Mouse (Mus musculus): Measurements from ENCODE around the gene Dkc1. TPM values are rescaled to one million over a fixed set of nuclear protein-coding genes. Genes with fewer than 3 reads are reported as not detected.
A peak's percentile ranks its signal among the peaks of the same experiment; 100 is the strongest.
"Not testable (repeated sequence)": the region's sequence is repeated elsewhere in the genome, so short reads cannot be mapped to it uniquely, and the experiment has no call there.

The Dkc1 gene
- polyA plus RNA-seq, 1 experiment from 2014 or later, result 46.7 TPM

- ATAC-seq (peak; percentile 94), DNase-seq (peak; percentile 89)
- H3K9ac ChIP-seq (replicated peaks), result peak within 1 kb of the TSS; percentile 79
- H3K4me1 ChIP-seq (ENCODE audit: insufficient read depth), result 0 out of 2 replicates have a peak, but pooled peaks cover 3% of the 10 kb centered on the region
- WGBS (ENCODE audit: insufficient replicate concordance), result 11% methylated on average over 35 of the region's 36 CpGs
- H3K4me2 ChIP-seq (ENCODE audit: low read depth, low read length), result peak within 1 kb of the TSS; percentile 69
- no peaks in the 10 kb centered on the region for H3K9me3 ChIP-seq (ENCODE audit: low read length)
- H3K27me3 ChIP-seq (ENCODE audit: insufficient read depth, low read length), result no peaks in the 10 kb centered on the region
- peaks cover 4% of the 10 kb centered on the region for H3K36me3 ChIP-seq (replicated peaks; ENCODE audit: insufficient read depth, low read length)
- peak within 1 kb of the TSS; percentile 72 for H3K4me3 ChIP-seq (ENCODE audit: low read depth, low read length)
- TF ChIP-seq CTCF (IDR thresholded peaks at IDR 0.05; ENCODE audit: low read depth) (no peak), EP300 (IDR thresholded peaks at IDR 0.05; ENCODE audit: low read depth) (no peak)
- peak within 1 kb of the TSS; percentile 92 for H3K27ac ChIP-seq (ENCODE audit: low read depth)
These were observed 35.0 kb downstream of the Dkc1 start, which contains the start of gene Mpp1 for GRCm38 (mm10) chrX:75130467-75131160. Mpp1 (minus strand) TSS chrX:75131016.

- Histone ChIP-seq H3K4me3 (ENCODE audit: low read depth, low read length) (no peak overlapping the region), H3K9ac (replicated peaks) (no peak overlapping the region), H3K27me3 (ENCODE audit: insufficient read depth, low read length) (no peaks in the 10 kb centered on the region), H3K9me3 (ENCODE audit: low read length) (no peaks in the 10 kb centered on the region), H3K4me1 (ENCODE audit: insufficient read depth) (no peaks in the 10 kb centered on the region), H3K27ac (ENCODE audit: low read depth) (0 out of 2 replicates have a peak overlapping the region, but pooled peaks have one; percentile 44), H3K4me2 (ENCODE audit: low read depth, low read length) (no peak overlapping the region), H3K36me3 (replicated peaks; ENCODE audit: insufficient read depth, low read length) (no peaks in the 10 kb centered on the region)
- no peak for DNase-seq
- ATAC-seq, result no peak
- TF ChIP-seq EP300 (IDR thresholded peaks at IDR 0.05; ENCODE audit: low read depth), result no peak
- no peak for TF ChIP-seq CTCF (IDR thresholded peaks at IDR 0.05; ENCODE audit: low read depth)
These were observed 41.3 kb downstream of the Dkc1 start for GRCm38 (mm10) chrX:75136938-75137337.

DNA sequence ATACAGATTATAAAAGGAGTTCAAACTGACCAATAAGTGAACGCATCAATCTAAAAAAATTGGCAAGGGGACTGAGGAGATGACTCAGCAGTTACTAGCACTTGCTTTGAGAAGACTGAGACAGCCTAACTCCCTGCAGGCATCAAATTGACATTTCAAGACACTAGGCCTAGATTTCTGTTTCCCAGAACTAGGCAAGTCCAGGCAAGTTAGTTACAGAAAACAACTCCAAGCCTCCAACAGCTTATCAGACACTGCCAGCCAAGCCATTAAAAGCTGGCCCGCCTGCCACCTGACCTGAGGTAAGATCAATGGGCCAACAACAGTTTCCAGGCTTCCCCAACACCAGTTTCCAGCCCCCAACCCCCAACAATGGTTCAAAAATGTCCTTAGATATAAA lies 42.1 kb downstream of the Dkc1 start:
- Histone ChIP-seq H3K27ac (ENCODE audit: low read depth) (peak overlapping the region; percentile 29; the same call in 1 of the 2 replicates), H3K27me3 (ENCODE audit: insufficient read depth, low read length) (no peaks in the 10 kb centered on the region), H3K4me2 (ENCODE audit: low read depth, low read length) (no peak overlapping the region), H3K4me3 (ENCODE audit: low read depth, low read length) (no peak overlapping the region), H3K36me3 (replicated peaks; ENCODE audit: insufficient read depth, low read length) (no peaks in the 10 kb centered on the region), H3K9me3 (ENCODE audit: low read length) (no peaks in the 10 kb centered on the region), H3K9ac (replicated peaks) (no peak overlapping the region), H3K4me1 (ENCODE audit: insufficient read depth) (no peaks in the 10 kb centered on the region)
- WGBS (ENCODE audit: insufficient replicate concordance), result 67% methylated on average over 2 of the region's 2 CpGs
- peak; percentile 16 for DNase-seq
- TF ChIP-seq CTCF (IDR thresholded peaks at IDR 0.05; ENCODE audit: low read depth) (no peak), EP300 (IDR thresholded peaks at IDR 0.05; ENCODE audit: low read depth) (peak; percentile 78)
- peak; percentile 90 for ATAC-seq

- H3K4me3 ChIP-seq (ENCODE audit: low read depth, low read length), result no peak overlapping the region
- WGBS (ENCODE audit: insufficient replicate concordance), result 85% methylated on average over 2 of the region's 2 CpGs
- H3K36me3 ChIP-seq (replicated peaks; ENCODE audit: insufficient read depth, low read length), result no peaks in the 10 kb centered on the region
- DNase-seq (no peak), ATAC-seq (peak; percentile 79)
- no peaks in the 10 kb centered on the region for H3K27me3 ChIP-seq (ENCODE audit: insufficient read depth, low read length)
- no peak overlapping the region for H3K9ac ChIP-seq (replicated peaks)
- H3K9me3 ChIP-seq (ENCODE audit: low read length), result no peaks in the 10 kb centered on the region
- no peaks in the 10 kb centered on the region for H3K4me1 ChIP-seq (ENCODE audit: insufficient read depth)
- TF ChIP-seq EP300 (IDR thresholded peaks at IDR 0.05; ENCODE audit: low read depth) (no peak), CTCF (IDR thresholded peaks at IDR 0.05; ENCODE audit: low read depth) (0 out of 2 replicates have a peak, but pooled peaks have one; percentile 17)
- no peak overlapping the region for H3K4me2 ChIP-seq (ENCODE audit: low read depth, low read length)
- H3K27ac ChIP-seq (ENCODE audit: low read depth), result no peak overlapping the region
These were observed 42.5 kb downstream of the Dkc1 start for GRCm38 (mm10) chrX:75138182-75138581.

- DNase-seq (peak; percentile 36), ATAC-seq (peak; percentile 49)
- not testable (repeated sequence) for H3K9ac ChIP-seq (replicated peaks); H3K4me1 ChIP-seq (ENCODE audit: insufficient read depth); H3K36me3 ChIP-seq (replicated peaks; ENCODE audit: insufficient read depth, low read length); H3K27ac ChIP-seq (ENCODE audit: low read depth); H3K27me3 ChIP-seq (ENCODE audit: insufficient read depth, low read length); H3K9me3 ChIP-seq (ENCODE audit: low read length)
- H3K4me3 ChIP-seq (ENCODE audit: low read depth, low read length), result peak overlapping the region; percentile 29; the same call in 1 of the 2 replicates
- H3K4me2 ChIP-seq (ENCODE audit: low read depth, low read length), result peak overlapping the region; percentile 64
- WGBS (ENCODE audit: insufficient replicate concordance), result 24% methylated on average over 21 of the region's 42 CpGs
These were observed 47.5 kb downstream of the Dkc1 start for GRCm38 (mm10) chrX:75143124-75143555.

- DNase-seq (no peak), ATAC-seq (no peak)
- H3K36me3 ChIP-seq (replicated peaks; ENCODE audit: insufficient read depth, low read length), result no peaks in the 10 kb centered on the region
- WGBS (ENCODE audit: insufficient replicate concordance), result 78% methylated on average over 4 of the region's 4 CpGs
- no peaks in the 10 kb centered on the region for H3K4me1 ChIP-seq (ENCODE audit: insufficient read depth)
- H3K27ac ChIP-seq (ENCODE audit: low read depth), result no peak overlapping the region
- no peak overlapping the region for H3K9ac ChIP-seq (replicated peaks)
- TF ChIP-seq CTCF (IDR thresholded peaks at IDR 0.05; ENCODE audit: low read depth) (no peak), EP300 (IDR thresholded peaks at IDR 0.05; ENCODE audit: low read depth) (no peak)
- no peak overlapping the region for H3K4me2 ChIP-seq (ENCODE audit: low read depth, low read length)
- H3K4me3 ChIP-seq (ENCODE audit: low read depth, low read length), result no peak overlapping the region
- no peaks in the 10 kb centered on the region for H3K9me3 ChIP-seq (ENCODE audit: low read length)
- no peaks in the 10 kb centered on the region for H3K27me3 ChIP-seq (ENCODE audit: insufficient read depth, low read length)
These were observed 52.8 kb downstream of the Dkc1 start for GRCm38 (mm10) chrX:75148414-75148813.

Data from liver, postnatal 0 days (tissue).